Mouse (Mus musculus): ENCODE data around the gene Kiss1. TPM values are rescaled to one million over a fixed set of nuclear protein-coding genes. Genes with fewer than 3 reads are reported as not detected.

The Kiss1 gene
- polyA plus RNA-seq, 1 experiment: not detected

- Histone ChIP-seq H3K4me3 (ENCODE audit: insufficient read depth, low read length) (no peak overlapping the region), H3K27ac (ENCODE audit: insufficient read depth, low read depth, low read length) (no peak overlapping the region), H3K4me1 (ENCODE audit: control insufficient read depth, insufficient read depth, low read length) (no peaks in the 10 kb centered on the region)
- TF ChIP-seq CTCF (IDR thresholded peaks at IDR 0.05; ENCODE audit: low read depth, low read length) (no peak), POLR2A (IDR thresholded peaks at IDR 0.05; ENCODE audit: borderline replicate concordance, low read depth, low read length) (no peak)
These were observed 46.2 kb downstream of the Kiss1 start for GRCm38 (mm10) chr1:133367606-133368488.

GRCm38 (mm10) chr1:133368644-133369043 is 47.0 kb downstream of the Kiss1 start:
- Histone ChIP-seq H3K4me3 (ENCODE audit: insufficient read depth, low read length) (no peak overlapping the region), H3K27ac (ENCODE audit: insufficient read depth, low read depth, low read length) (no peak overlapping the region), H3K4me1 (ENCODE audit: control insufficient read depth, insufficient read depth, low read length) (no peaks in the 10 kb centered on the region)
- no peak for TF ChIP-seq POLR2A (IDR thresholded peaks at IDR 0.05; ENCODE audit: borderline replicate concordance, low read depth, low read length)
- no peak for TF ChIP-seq CTCF (IDR thresholded peaks at IDR 0.05; ENCODE audit: low read depth, low read length)

DNA sequence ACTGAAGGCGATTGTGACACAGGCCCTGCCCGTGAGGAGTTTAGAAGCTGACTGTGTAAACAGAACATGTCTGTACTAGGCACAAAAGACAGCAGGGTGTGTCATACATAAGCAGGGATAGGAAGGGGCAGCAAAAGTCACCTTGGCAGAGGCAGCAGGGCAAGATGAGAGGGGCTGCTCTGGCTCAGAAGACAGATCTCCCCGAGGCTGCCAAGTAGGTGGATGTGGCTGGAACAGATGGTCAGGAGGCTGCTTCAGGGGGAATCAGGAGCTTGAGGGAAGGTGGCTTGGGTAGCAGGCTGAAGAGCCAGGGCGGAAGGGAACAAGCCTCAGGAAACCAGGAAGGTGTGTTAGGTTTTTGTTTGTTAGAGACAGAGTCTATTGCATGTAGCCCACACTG is 48.7 kb downstream of the Kiss1 start:
- H3K4me1 ChIP-seq (ENCODE audit: control insufficient read depth, insufficient read depth, low read length): no peaks in the 10 kb centered on the region
- H3K27ac ChIP-seq (ENCODE audit: insufficient read depth, low read depth, low read length): no peak overlapping the region
- H3K4me3 ChIP-seq (ENCODE audit: insufficient read depth, low read length): no peak overlapping the region
- TF ChIP-seq POLR2A (IDR thresholded peaks at IDR 0.05; ENCODE audit: borderline replicate concordance, low read depth, low read length) (no peak), CTCF (IDR thresholded peaks at IDR 0.05; ENCODE audit: low read depth, low read length) (no peak)

- H3K27ac ChIP-seq (ENCODE audit: insufficient read depth, low read depth, low read length): no peak overlapping the region
- no peaks in the 10 kb centered on the region for H3K4me1 ChIP-seq (ENCODE audit: control insufficient read depth, insufficient read depth, low read length)
- no peak overlapping the region for H3K4me3 ChIP-seq (ENCODE audit: insufficient read depth, low read length)
- no peak for TF ChIP-seq CTCF (IDR thresholded peaks at IDR 0.05; ENCODE audit: low read depth, low read length)
- TF ChIP-seq POLR2A (IDR thresholded peaks at IDR 0.05; ENCODE audit: borderline replicate concordance, low read depth, low read length): no peak
These were observed 49.8 kb downstream of the Kiss1 start for GRCm38 (mm10) chr1:133371431-133371830.

DNA sequence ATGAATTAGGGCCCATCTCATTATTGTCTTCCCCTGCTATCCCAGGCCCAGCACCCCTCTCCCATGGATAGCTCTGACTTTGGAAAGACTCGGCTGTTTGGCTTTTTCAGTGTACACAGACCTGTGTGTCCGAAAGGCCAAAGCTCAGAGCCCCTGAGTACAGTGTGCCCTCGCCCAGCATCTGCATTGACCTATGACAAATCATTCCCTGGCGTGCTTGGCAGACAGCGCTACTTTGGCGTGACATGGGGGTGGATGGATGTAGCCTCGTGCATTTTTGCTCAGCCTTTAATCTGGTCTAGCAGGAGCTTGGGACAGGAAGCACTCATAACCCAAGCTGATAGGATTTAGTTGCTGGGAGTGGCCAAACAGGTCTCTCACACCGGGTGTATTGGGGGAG is 50.4 kb downstream of the Kiss1 start:
- TF ChIP-seq POLR2A (IDR thresholded peaks at IDR 0.05; ENCODE audit: borderline replicate concordance, low read depth, low read length) (no peak), CTCF (IDR thresholded peaks at IDR 0.05; ENCODE audit: low read depth, low read length) (no peak)
- Histone ChIP-seq H3K4me1 (ENCODE audit: control insufficient read depth, insufficient read depth, low read length) (no peaks in the 10 kb centered on the region), H3K4me3 (ENCODE audit: insufficient read depth, low read length) (no peak overlapping the region), H3K27ac (ENCODE audit: insufficient read depth, low read depth, low read length) (no peak overlapping the region)

DNA sequence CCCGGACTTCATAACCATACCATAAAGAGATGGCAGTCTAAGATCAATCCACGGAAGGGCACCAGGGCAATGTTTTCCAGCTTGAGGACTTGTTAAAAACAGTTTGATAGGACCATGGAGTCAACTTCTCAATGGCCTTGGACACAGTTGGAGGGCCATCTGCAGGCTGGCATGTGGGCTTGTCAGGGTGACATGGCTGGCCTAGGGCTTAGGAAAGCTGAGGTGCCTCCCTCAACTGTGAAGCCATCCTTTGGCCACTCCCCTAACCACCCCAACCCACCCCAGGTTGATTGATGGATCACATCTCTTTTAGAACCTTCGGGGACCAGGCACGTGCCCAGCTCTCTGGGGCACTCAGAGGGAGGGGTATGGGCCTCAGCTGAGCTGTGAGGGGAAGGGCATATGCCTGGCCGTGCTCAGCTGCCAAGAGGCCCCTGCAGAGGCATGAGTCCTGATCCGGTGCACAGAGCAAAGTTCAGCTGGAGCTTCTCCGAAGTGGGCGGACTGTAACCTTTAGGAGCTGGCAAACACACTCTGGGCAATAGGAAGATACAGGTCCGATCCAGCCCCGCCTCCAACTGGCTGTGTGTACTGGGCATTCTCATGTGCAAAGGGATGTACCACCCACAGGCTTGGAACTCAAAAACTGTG is 54.1 kb downstream of the Kiss1 start:
- H3K27ac ChIP-seq (ENCODE audit: insufficient read depth, low read depth, low read length): no peak overlapping the region
- TF ChIP-seq POLR2A (IDR thresholded peaks at IDR 0.05; ENCODE audit: borderline replicate concordance, low read depth, low read length): no peak
- TF ChIP-seq CTCF (IDR thresholded peaks at IDR 0.05; ENCODE audit: low read depth, low read length): no peak

DNA sequence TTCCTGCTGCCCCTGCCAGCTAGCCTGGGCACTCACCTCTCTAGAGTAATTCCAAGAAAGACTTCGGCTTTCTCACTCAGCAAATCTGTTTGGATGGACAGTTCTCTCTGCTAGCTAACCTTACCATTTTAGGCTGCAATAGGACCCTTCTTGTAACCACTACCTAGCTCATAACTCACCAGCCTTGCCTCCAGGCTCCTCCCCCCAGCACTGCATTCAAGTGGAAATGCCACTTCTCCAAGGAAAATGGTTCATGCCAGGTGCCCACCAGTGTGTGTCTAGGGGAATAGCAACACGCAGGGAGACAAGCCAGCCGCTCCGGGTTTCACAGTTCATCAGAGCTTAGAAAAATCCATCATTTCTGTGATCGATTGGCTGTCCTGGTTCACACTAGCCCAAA is 55.9 kb downstream of the Kiss1 start:
- Histone ChIP-seq H3K4me1 (ENCODE audit: control insufficient read depth, insufficient read depth, low read length) (no peaks in the 10 kb centered on the region), H3K4me3 (ENCODE audit: insufficient read depth, low read length) (no peak overlapping the region), H3K27ac (ENCODE audit: insufficient read depth, low read depth, low read length) (no peak overlapping the region)
- TF ChIP-seq CTCF (IDR thresholded peaks at IDR 0.05; ENCODE audit: low read depth, low read length) (no peak), POLR2A (IDR thresholded peaks at IDR 0.05; ENCODE audit: borderline replicate concordance, low read depth, low read length) (no peak)

More for the DNA sequence above, 54.1 kb downstream of the Kiss1 start:
- H3K4me3 ChIP-seq (ENCODE audit: insufficient read depth, low read length): no peak overlapping the region
- H3K4me1 ChIP-seq (ENCODE audit: control insufficient read depth, insufficient read depth, low read length): no peaks in the 10 kb centered on the region

Other genes starting within 250 kb of the Kiss1 start
- 36.1 and 37.4 TPM in 2 replicates for gene Ppp1r15b, start 190.7 kb upstream of the Kiss1 start, polyA plus RNA-seq (2012; ENCODE audit: insufficient read depth, insufficient read length, missing spikeins)
- gene Plekha6, start 157.7 kb upstream of the Kiss1 start, polyA plus RNA-seq (2012; ENCODE audit: insufficient read depth, insufficient read length, missing spikeins): not detected in 2 replicates
- gene Golt1a, start 12.1 kb upstream of the Kiss1 start, polyA plus RNA-seq (2012; ENCODE audit: insufficient read depth, insufficient read length, missing spikeins): not detected in 2 replicates
- gene Ren1, start 28.6 kb downstream of the Kiss1 start, polyA plus RNA-seq (2012; ENCODE audit: insufficient read depth, insufficient read length, missing spikeins): not detected in 2 replicates
- gene Etnk2, start 41.7 kb downstream of the Kiss1 start, polyA plus RNA-seq (2012; ENCODE audit: insufficient read depth, insufficient read length, missing spikeins): not detected in 2 replicates
- not detected in 2 replicates for gene Sox13, start 102.5 kb downstream of the Kiss1 start, polyA plus RNA-seq (2012; ENCODE audit: insufficient read depth, insufficient read length, missing spikeins)

All from bone marrow macrophage, adult 2 months (primary cell).